Mouse (Mus musculus): ENCODE measurements around the gene Glp2r. TPM values are rescaled to one million over a fixed set of nuclear protein-coding genes. Genes with fewer than 3 reads are reported as not detected.

Glp2r gene
- polyA plus RNA-seq, 1 experiment: 6.7 TPM

- DNase-seq (ENCODE audit: low spot score): no peak
These were observed 42.2 kb downstream of the Glp2r start for GRCm38 (mm10) chr11:67728726-67729125.

- no peak for DNase-seq (ENCODE audit: low spot score)
These were observed 43.9 kb downstream of the Glp2r start for GRCm38 (mm10) chr11:67727095-67727494.

- DNase-seq (ENCODE audit: low spot score): no peak
These were observed 47.5 kb downstream of the Glp2r start for GRCm38 (mm10) chr11:67723231-67724013.

GRCm38 (mm10) chr11:67722399-67723156 lies 48.4 kb downstream of the Glp2r start:
- no peak for DNase-seq (ENCODE audit: low spot score)

GRCm38 (mm10) chr11:67721485-67721884 lies 49.5 kb downstream of the Glp2r start:
- DNase-seq (ENCODE audit: low spot score): no peak

- DNase-seq (ENCODE audit: low spot score): no peak
These were observed 55.6 kb downstream of the Glp2r start for GRCm38 (mm10) chr11:67715382-67715781.

- no peak for DNase-seq (ENCODE audit: low spot score)
These were observed 58.0 kb downstream of the Glp2r start for GRCm38 (mm10) chr11:67712976-67713375.

- no peak for DNase-seq (ENCODE audit: low spot score)
These were observed 76.1 kb downstream of the Glp2r start, which contains the start of gene Rcvrn for GRCm38 (mm10) chr11:67694703-67695376. TSS of gene Rcvrn (plus strand) at chr11:67695326.

GRCm38 (mm10) chr11:67686109-67686508 lies 84.8 kb downstream of the Glp2r start:
- DNase-seq (ENCODE audit: low spot score): no peak

- no peak for DNase-seq (ENCODE audit: low spot score)
These were observed 89.1 kb downstream of the Glp2r start for GRCm38 (mm10) chr11:67681871-67682270.

GRCm38 (mm10) chr11:67679930-67680329 lies 91.0 kb downstream of the Glp2r start:
- DNase-seq (ENCODE audit: low spot score): no peak

GRCm38 (mm10) chr11:67679300-67679699 lies 91.7 kb downstream of the Glp2r start:
- DNase-seq (ENCODE audit: low spot score): no peak

- no peak for DNase-seq (ENCODE audit: low spot score)
These were observed 95.1 kb downstream of the Glp2r start for GRCm38 (mm10) chr11:67675562-67676540.

GRCm38 (mm10) chr11:67672140-67672539 lies 98.8 kb downstream of the Glp2r start:
- no peak for DNase-seq (ENCODE audit: low spot score)

GRCm38 (mm10) chr11:67670031-67670430 lies 100.9 kb downstream of the Glp2r start:
- DNase-seq (ENCODE audit: low spot score): no peak

GRCm38 (mm10) chr11:67668460-67669007 lies 102.4 kb downstream of the Glp2r start:
- no peak for DNase-seq (ENCODE audit: low spot score)

GRCm38 (mm10) chr11:67667531-67668332 lies 103.2 kb downstream of the Glp2r start:
- no peak for DNase-seq (ENCODE audit: low spot score)

- DNase-seq (ENCODE audit: low spot score): no peak
These were observed 104.8 kb downstream of the Glp2r start for GRCm38 (mm10) chr11:67666129-67666528.

- no peak for DNase-seq (ENCODE audit: low spot score)
These were observed 106.0 kb downstream of the Glp2r start for GRCm38 (mm10) chr11:67664918-67665317.

- DNase-seq (ENCODE audit: low spot score): no peak
These were observed 106.7 kb downstream of the Glp2r start for GRCm38 (mm10) chr11:67664261-67664660.

Measured in urinary bladder, adult 2 months (tissue).